Mouse (Mus musculus) CH12.LX (cell line): ENCODE measurements at regions not wholly inside any gene's neighbourhood (a gene's known extent, or its start where the extent isn't known, plus 50 kb on each side); places are given as distances from the start of the nearest gene placed in this dataset.

Source experiments
- CTCF ChIP-seq, 2 experiments: IDR thresholded peaks in 1 of 2; conservative IDR thresholded peaks in 1 of 2; 2 replicates each; pipeline ENCODE4 v1.5.1; 2011 to 2012; ENCODE audit warnings: low read depth in 2 of 2, low read length in 2 of 2, improper control_type of control experiment in 1 of 2, inconsistent platforms in 1 of 2, mild to moderate bottlenecking in 1 of 2, moderate library complexity in 1 of 2
- ETS1 ChIP-seq: conservative IDR thresholded peaks from 2 replicates; pipeline ENCODE4 v1.6.1; 2012; ENCODE audit warnings: low read depth, mild to moderate bottlenecking, inconsistent platforms, low read length, improper control_type of control experiment, moderate library complexity
- MAFK ChIP-seq: IDR thresholded peaks from 2 replicates; pipeline ENCODE4 v1.6.1; 2011; ENCODE audit warnings: low read length, improper control_type of control experiment; ENCODE audit not compliant: insufficient replicate concordance
- MAZ ChIP-seq: IDR thresholded peaks from 2 replicates; pipeline ENCODE4 v1.6.1; 2012; ENCODE audit warnings: low read depth, mild to moderate bottlenecking, inconsistent platforms, low read length, improper control_type of control experiment, moderate library complexity
- MEF2A ChIP-seq: IDR thresholded peaks from 2 replicates; pipeline ENCODE4 v1.6.1; 2014; ENCODE audit warnings: low read depth, mild to moderate bottlenecking, inconsistent platforms, low read length, improper control_type of control experiment, borderline replicate concordance
- MXI1 ChIP-seq: IDR thresholded peaks from 2 replicates; pipeline ENCODE4 v1.6.1; 2011; ENCODE audit warnings: mild to moderate bottlenecking, low read depth, low read length, improper control_type of control experiment
- MYC ChIP-seq: IDR thresholded peaks from 2 replicates; pipeline ENCODE4 v1.6.1; 2011; ENCODE audit warnings: low read depth, mild to moderate bottlenecking, improper control_type of control experiment, low read length
- PAX5 ChIP-seq: IDR thresholded peaks from 2 replicates; pipeline ENCODE4 v1.6.1; 2012; ENCODE audit warnings: low read length, inconsistent platforms, mixed read lengths
- POLR2A ChIP-seq: IDR thresholded peaks from 2 replicates; pipeline ENCODE4 v1.6.1; 2011; ENCODE audit warnings: low read depth, mild to moderate bottlenecking, improper control_type of control experiment, low read length
- POLR2AphosphoS2 ChIP-seq: IDR thresholded peaks from 2 replicates; pipeline ENCODE4 v1.6.1; 2011; ENCODE audit warnings: low read depth, low read length, improper control_type of control experiment
- USF1 ChIP-seq: IDR thresholded peaks from 2 replicates; pipeline ENCODE4 v1.6.1; 2014; ENCODE audit warnings: low read depth, mild to moderate bottlenecking, inconsistent platforms, low read length, improper control_type of control experiment
- ZC3H11A ChIP-seq: IDR thresholded peaks from 2 replicates; pipeline ENCODE4 v1.6.1; 2012; ENCODE audit warnings: low read depth, mild to moderate bottlenecking, inconsistent platforms, low read length, improper control_type of control experiment
- ZMIZ1 ChIP-seq: IDR thresholded peaks from 2 replicates; pipeline ENCODE4 v1.6.1; 2012; ENCODE audit warnings: low read depth, mild to moderate bottlenecking, inconsistent platforms, low read length, improper control_type of control experiment

- no peak for TF ChIP-seq CTCF (conservative IDR thresholded peaks at IDR 0.05 in 1 of 2, IDR thresholded peaks at IDR 0.05 in 1 of 2; ENCODE audit: low read depth in 2 of 2, low read length in 2 of 2)
- TF ChIP-seq MAFK, result no peak
- no peak for TF ChIP-seq MEF2A
- no peak for TF ChIP-seq POLR2A
- no peak for TF ChIP-seq POLR2AphosphoS2
- no peak for TF ChIP-seq USF1
- TF ChIP-seq MYC, result no peak
- TF ChIP-seq ZC3H11A, result no peak
- TF ChIP-seq MAZ, result no peak
- TF ChIP-seq MXI1, result no peak
- no peak for TF ChIP-seq ETS1
- TF ChIP-seq ZMIZ1, result no peak
- TF ChIP-seq PAX5, result no peak
These were observed 318.9 kb upstream of the Nrp1 start for GRCm38 (mm10) chr8:128039341-128040064.
